17 mouse cellular contexts compared by ENCODE assay signal in genomic region chr5:99223869-99224498, GRCm38 (mm10).
A peak's percentile ranks its signal among the peaks of the same experiment; 100 is the strongest.
DNase-seq lines count a peak whose midpoint lies in the region; ATAC-seq and TF ChIP-seq lines count a peak whose summit lies in the region.
"Had no signal": no experiment of that assay in that cellular context is flagged by ENCODE, and none has a peak within 500 bp of the region (broad histone marks: within the 10 kb centered on the region; RNA-seq: fewer than 3 reads in every experiment).

No protein-coding gene starts in this region.

- no peak for ATAC-seq in kidney, embryonic 15.5 days (replicated peaks; ENCODE audit: low FRiP score)
- ATAC-seq: forebrain, embryonic 15.5 days had no signal

- peak overlapping the region; percentile 7; the same call in 1 of the 2 replicates for H3K4me2 ChIP-seq in kidney, embryonic 15.5 days
- H3K4me2 ChIP-seq: embryonic facial prominence, embryonic 15.5 days; forebrain, embryonic 15.5 days had no signal

- peaks cover 14% of the 10 kb centered on the region for H3K4me1 ChIP-seq in kidney, embryonic 15.5 days
- H3K4me1 ChIP-seq in embryonic fibroblast, embryonic 13.5 days (ENCODE audit: control insufficient read depth, insufficient read depth, low read length) = peaks cover 11% of the 10 kb centered on the region

- WGBS in kidney, embryonic 15.5 days = 49% methylated on average over 15 of the region's 15 CpGs

- H3K9ac ChIP-seq in kidney, embryonic 15.5 days = no peak overlapping the region
- H3K9ac ChIP-seq: embryonic facial prominence, embryonic 15.5 days; forebrain, embryonic 15.5 days had no signal

- H3K27ac ChIP-seq in kidney, embryonic 15.5 days = 0 out of 2 replicates have a peak overlapping the region, but pooled peaks have one; percentile 28
- peak overlapping the region; percentile 97 for H3K27ac ChIP-seq in embryonic fibroblast, embryonic 13.5 days (ENCODE audit: insufficient read depth, low read length)
- H3K27ac ChIP-seq: embryonic facial prominence, embryonic 15.5 days; forebrain, embryonic 15.5 days; macrophage had no signal

- H3K27me3 ChIP-seq in kidney, embryonic 15.5 days = no peaks in the 10 kb centered on the region
- H3K27me3 ChIP-seq: embryonic facial prominence, embryonic 15.5 days; forebrain, embryonic 15.5 days had no signal

- no peak overlapping the region for H3K4me3 ChIP-seq in kidney, embryonic 15.5 days (replicated peaks)
- H3K4me3 ChIP-seq in embryonic fibroblast, embryonic 13.5 days (ENCODE audit: insufficient read depth, low read length) = no peak overlapping the region
- H3K4me3 ChIP-seq: embryonic facial prominence, embryonic 15.5 days; forebrain, embryonic 15.5 days had no signal

- no peak for TF ChIP-seq CTCF in embryonic fibroblast, embryonic 13.5 days (IDR thresholded peaks at IDR 0.05; ENCODE audit: borderline replicate concordance, insufficient read depth, low read length)

- peaks cover 38% of the 10 kb centered on the region for H3K36me3 ChIP-seq in kidney, embryonic 15.5 days

- no peaks in the 10 kb centered on the region for H3K9me3 ChIP-seq in kidney, embryonic 15.5 days (replicated peaks)
- H3K9me3 ChIP-seq: embryonic facial prominence, embryonic 15.5 days; forebrain, embryonic 15.5 days had no signal

- no peak for TF ChIP-seq POLR2A in embryonic fibroblast, embryonic 13.5 days (IDR thresholded peaks at IDR 0.05; ENCODE audit: low read depth, low read length)

- DNase-seq in adrenal gland, adult 2 months = peak; percentile 42
- no peak for DNase-seq in adrenal gland, postnatal 14 days
- no peak for DNase-seq in kidney, adult 11 months
- peak; percentile 68 for DNase-seq in 3T3-L1 (ENCODE audit: low read depth, low spot score)
- no peak for DNase-seq in left cerebral cortex, adult 11 months (ENCODE audit: low spot score)
- no peak for DNase-seq in natural killer cell, adult 2 months (ENCODE audit: low spot score in 2 of 2)
- DNase-seq: cerebellum, postnatal 25 days; heart, adult 18-20 months; kidney, adult 9 months; liver; lung, adult 18-20 months; thymus, postnatal 14 days had no signal

Comparison
In these comparisons a context has a peak if more than half of its experiments do, and no peak if none do; other contexts are left out.
1. DNase-seq: peak in adrenal gland, adult 2 months (single experiment) and 3T3-L1 (single experiment); none in adrenal gland, postnatal 14 days (single experiment), kidney, adult 11 months (single experiment), left cerebral cortex, adult 11 months (single experiment) and natural killer cell, adult 2 months (0 of 2).